Mouse (Mus musculus) erythroblast, embryonic 14.5 days (primary cell): ENCODE measurements around the gene Magi1.

ENCODE experiments used
- GATA1 ChIP-seq: IDR thresholded peaks from 2 replicates; pipeline ENCODE4 v1.6.1; 2012; ENCODE audit warnings: low read length, inconsistent platforms, mixed read lengths
- TAL1 ChIP-seq: IDR thresholded peaks from 3 replicates; pipeline ENCODE4 v1.6.1; 2012; ENCODE audit warnings: low read length, inconsistent platforms, mixed read lengths

DNA sequence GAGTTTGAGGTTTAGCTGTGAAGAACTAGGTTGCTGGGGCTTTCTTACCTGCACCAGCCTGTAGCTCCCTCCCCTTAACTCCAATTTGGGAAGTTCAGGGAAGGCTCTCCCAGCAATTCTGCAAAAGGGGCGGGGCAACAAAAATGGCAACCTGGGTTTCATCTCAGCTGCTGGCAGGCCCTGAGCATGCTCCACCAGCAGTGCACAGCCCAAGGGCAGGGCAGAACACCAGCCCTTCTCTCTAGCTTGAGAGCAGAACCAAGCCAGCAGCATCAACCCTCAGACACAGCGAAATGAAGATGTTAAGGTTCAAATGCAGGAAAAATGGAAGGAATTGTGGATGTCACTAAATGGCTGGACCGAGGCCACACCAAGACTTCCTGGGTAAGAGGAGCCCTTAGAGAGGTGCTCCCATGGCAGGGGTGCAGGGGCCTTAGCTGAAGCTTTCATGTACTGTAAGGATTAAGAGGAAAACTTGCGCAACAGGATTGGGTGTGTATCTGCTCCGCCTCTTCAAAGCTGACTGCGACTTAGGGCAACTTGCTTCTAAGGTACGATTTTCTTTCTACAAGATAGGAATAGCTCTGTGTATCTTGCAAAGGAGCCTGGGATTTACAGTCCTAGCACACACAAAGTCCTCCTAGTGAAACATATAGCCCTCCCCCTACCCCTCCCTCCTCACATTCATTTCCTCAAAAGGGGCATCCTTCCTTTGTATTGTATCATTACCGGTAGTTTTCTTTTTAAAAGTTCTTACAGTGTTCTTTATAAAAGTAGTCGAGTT lies 118.8 kb downstream of the Magi1 start:
- TF ChIP-seq GATA1 = no peak
- TF ChIP-seq TAL1 = no peak
